Mouse (Mus musculus) liver, embryonic 14.5 days (tissue): ENCODE measurements around the gene Car10.

Source experiments
- CTCF ChIP-seq: IDR thresholded peaks from 2 replicates; pipeline ENCODE4 v1.5.1; 2016; ENCODE audit warnings: antibody characterized with exemption, low read depth, control low read depth
- EP300 ChIP-seq: IDR thresholded peaks from 2 replicates; pipeline ENCODE4 v1.6.1; 2016; ENCODE audit warnings: antibody characterized with exemption, low read depth

GRCm38 (mm10) chr11:93562330-93562865 is 464.6 kb downstream of the Car10 start:
- TF ChIP-seq EP300: no peak
- TF ChIP-seq CTCF: no peak
